Mouse (Mus musculus) cerebellum, adult 2 months (tissue): Measurements from ENCODE around the gene Eif4e3.

Experiments
- CTCF ChIP-seq: fragments of 200-500 bp; IDR thresholded peaks from 2 replicates; pipeline ENCODE4 v1.5.1; 2011; ENCODE audit warnings: low read depth, mild to moderate bottlenecking, control low read depth, low read length, moderate library complexity, borderline replicate concordance; ENCODE audit not compliant: insufficient read depth
- POLR2A ChIP-seq: fragments of 200-500 bp; IDR thresholded peaks from 2 replicates; pipeline ENCODE4 v1.6.1; 2011; ENCODE audit warnings: low read length, control low read depth, borderline replicate concordance; ENCODE audit not compliant: insufficient read depth

GRCm38 (mm10) chr6:99713256-99713655, 46.7 kb upstream of the Eif4e3 start:
- TF ChIP-seq CTCF: no peak
- no peak for TF ChIP-seq POLR2A
